Mouse (Mus musculus): ENCODE data around the gene Znrf2. TPM values are rescaled to one million over a fixed set of nuclear protein-coding genes. Genes with fewer than 3 reads are reported as not detected.

Gene Znrf2
- 4.9 and 5.4 TPM in 2 replicates for polyA plus RNA-seq (2012; rRNA removed)

DNA sequence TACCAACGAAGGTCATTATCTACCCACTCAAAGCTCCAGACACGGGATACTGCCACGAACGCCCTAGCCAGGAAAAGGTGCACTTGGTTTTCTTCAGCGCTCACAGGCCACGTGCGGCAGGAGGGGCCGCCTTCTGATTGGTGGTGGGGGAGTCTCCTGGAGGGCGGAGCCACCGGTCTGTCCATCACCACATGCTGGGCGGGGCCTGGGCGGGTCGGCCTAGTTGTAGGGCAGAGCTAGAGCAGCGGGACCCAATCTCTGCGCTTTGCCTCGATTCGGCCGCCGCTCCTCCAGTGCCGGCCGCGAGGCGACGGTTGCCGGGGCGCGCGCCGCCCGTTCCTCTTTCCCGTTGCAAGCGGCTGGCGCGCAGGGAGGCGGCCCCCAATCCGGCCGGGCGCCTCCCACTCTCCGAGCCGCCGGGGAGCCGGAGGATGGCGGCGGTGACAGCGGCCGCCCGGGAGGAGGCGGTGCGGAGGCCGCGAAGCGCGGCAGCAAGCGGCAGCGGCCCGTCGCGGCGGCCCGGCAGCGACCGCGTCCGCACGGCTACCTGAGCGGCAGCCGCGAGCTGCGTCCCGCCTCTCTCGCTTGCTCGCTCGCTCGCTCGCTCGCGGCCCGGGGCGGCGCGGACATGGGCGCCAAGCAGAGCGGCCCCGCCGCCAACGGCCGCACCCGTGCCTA lies at the start of gene Znrf2:
TSS of gene Znrf2 (plus strand) at position 529 of the 678 bp plus-strand sequence.

Other genes with a start within 250 kb of the Znrf2 start
- gene Plekha8, start 221.8 kb upstream of the Znrf2 start, polyA plus RNA-seq (2012; rRNA removed): 2.1 and 2.2 TPM in 2 replicates
- gene Fkbp14, start 219.6 kb upstream of the Znrf2 start, polyA plus RNA-seq (2012; rRNA removed): 3.8 and 4.1 TPM in 2 replicates
- 1.1 and 1.3 TPM in 2 replicates for gene Mturn, start 135.3 kb upstream of the Znrf2 start, polyA plus RNA-seq (2012; rRNA removed)
- 4.6 and 4.7 TPM in 2 replicates for gene Nod1, start 155.7 kb downstream of the Znrf2 start, polyA plus RNA-seq (2012; rRNA removed)
- 1.3 and 2.2 TPM in 2 replicates for gene Ggct, start 176.0 kb downstream of the Znrf2 start, polyA plus RNA-seq (2012; rRNA removed)
- gene Gars, start 221.1 kb downstream of the Znrf2 start, polyA plus RNA-seq (2012; rRNA removed): 37.4 and 38.8 TPM in 2 replicates

Data from liver, embryonic 18 days (tissue).